Mouse (Mus musculus) small intestine, adult 2 months (tissue): ENCODE data around the gene Gm6401.
"Not testable (repeated sequence)": the region's sequence is repeated elsewhere in the genome, so short reads cannot be mapped to it uniquely, and the experiment has no call there.

Source experiments
- CTCF ChIP-seq: fragments of 200-500 bp; IDR thresholded peaks from 2 replicates; pipeline ENCODE4 v1.5.1; 2012; ENCODE audit warnings: low read depth, mild to moderate bottlenecking, control low read depth, inconsistent platforms, low read length, moderate library complexity, mixed read lengths; ENCODE audit not compliant: insufficient replicate concordance, insufficient read length; ENCODE audit errors: extremely low read depth
- POLR2A ChIP-seq: fragments of 200-500 bp; IDR thresholded peaks from 2 replicates; pipeline ENCODE4 v1.6.1; 2012; ENCODE audit warnings: low read depth, mild to moderate bottlenecking, control low read depth, inconsistent platforms, low read length, moderate library complexity

GRCm38 (mm10) chr14:41967827-41968226, at the start of gene Gm6401:
- TF ChIP-seq POLR2A, CTCF: not testable (repeated sequence)
